Mouse (Mus musculus): Measurements from ENCODE around the gene Clspn. TPM values are rescaled to one million over a fixed set of nuclear protein-coding genes. Genes with fewer than 3 reads are reported as not detected.

Clspn gene
- polyA plus RNA-seq, 1 experiment from 2014 or later = 12.0 TPM

- no peak overlapping the region for H3K4me3 ChIP-seq (replicated peaks; ENCODE audit: low read length)
- no peak overlapping the region for H3K27ac ChIP-seq (ENCODE audit: low read length)
- ATAC-seq = no peak
- H3K9me3 ChIP-seq (ENCODE audit: control insufficient read depth, low read length) = no peaks in the 10 kb centered on the region
- no peak overlapping the region for H3K9ac ChIP-seq (replicated peaks; ENCODE audit: low read depth, low read length)
- H3K4me1 ChIP-seq (replicated peaks; ENCODE audit: control insufficient read depth, insufficient read depth, low read length) = no peaks in the 10 kb centered on the region
- WGBS = 93% methylated on average over 13 of the region's 13 CpGs
- peaks cover 5% of the 10 kb centered on the region; the same call in 1 of the 2 replicates for H3K36me3 ChIP-seq (ENCODE audit: control insufficient read depth, insufficient read depth)
- H3K27me3 ChIP-seq (replicated peaks; ENCODE audit: control insufficient read depth, insufficient read depth, low read length) = no peaks in the 10 kb centered on the region
- no peak overlapping the region for H3K4me2 ChIP-seq (ENCODE audit: low read length)
Observed at GRCm38 (mm10) chr4:126585739-126586138, 29.0 kb downstream of the Clspn start.

- 0 out of 2 replicates have a peak, but pooled peaks cover under 1% of the 10 kb centered on the region for H3K36me3 ChIP-seq (ENCODE audit: control insufficient read depth, insufficient read depth)
- no peak overlapping the region for H3K4me2 ChIP-seq (ENCODE audit: low read length)
- no peak overlapping the region for H3K4me3 ChIP-seq (replicated peaks; ENCODE audit: low read length)
- 85% methylated on average over 6 of the region's 6 CpGs for WGBS
- H3K9ac ChIP-seq (replicated peaks; ENCODE audit: low read depth, low read length) = no peak overlapping the region
- no peak overlapping the region for H3K27ac ChIP-seq (ENCODE audit: low read length)
- no peaks in the 10 kb centered on the region for H3K9me3 ChIP-seq (ENCODE audit: control insufficient read depth, low read length)
- no peaks in the 10 kb centered on the region for H3K4me1 ChIP-seq (replicated peaks; ENCODE audit: control insufficient read depth, insufficient read depth, low read length)
- no peak for ATAC-seq
- no peaks in the 10 kb centered on the region for H3K27me3 ChIP-seq (replicated peaks; ENCODE audit: control insufficient read depth, insufficient read depth, low read length)
Observed at GRCm38 (mm10) chr4:126592039-126592438, 35.3 kb downstream of the Clspn start.

GRCm38 (mm10) chr4:126599971-126600754 lies 43.4 kb downstream of the Clspn start:
- Histone ChIP-seq H3K4me1 (replicated peaks; ENCODE audit: control insufficient read depth, insufficient read depth, low read length) (peaks cover 12% of the 10 kb centered on the region), H3K9ac (replicated peaks; ENCODE audit: low read depth, low read length) (no peak overlapping the region), H3K4me2 (ENCODE audit: low read length) (no peak overlapping the region), H3K4me3 (replicated peaks; ENCODE audit: low read length) (no peak overlapping the region), H3K27me3 (replicated peaks; ENCODE audit: control insufficient read depth, insufficient read depth, low read length) (peaks cover 11% of the 10 kb centered on the region), H3K9me3 (ENCODE audit: control insufficient read depth, low read length) (no peaks in the 10 kb centered on the region), H3K36me3 (ENCODE audit: control insufficient read depth, insufficient read depth) (no peaks in the 10 kb centered on the region), H3K27ac (ENCODE audit: low read length) (no peak overlapping the region)
- WGBS = 33% methylated on average over 8 of the region's 8 CpGs
- ATAC-seq = no peak

- peak overlapping the region; percentile 41; the same call in 1 of the 2 replicates for H3K27ac ChIP-seq (ENCODE audit: low read length)
- H3K4me3 ChIP-seq (replicated peaks; ENCODE audit: low read length) = peak overlapping the region; percentile 22
- H3K9me3 ChIP-seq (ENCODE audit: control insufficient read depth, low read length) = no peaks in the 10 kb centered on the region
- H3K9ac ChIP-seq (replicated peaks; ENCODE audit: low read depth, low read length) = peak overlapping the region; percentile 33
- no peaks in the 10 kb centered on the region for H3K36me3 ChIP-seq (ENCODE audit: control insufficient read depth, insufficient read depth)
- peaks cover 12% of the 10 kb centered on the region for H3K4me1 ChIP-seq (replicated peaks; ENCODE audit: control insufficient read depth, insufficient read depth, low read length)
- WGBS = 17% methylated on average over 19 of the region's 22 CpGs
- peaks cover 15% of the 10 kb centered on the region for H3K27me3 ChIP-seq (replicated peaks; ENCODE audit: control insufficient read depth, insufficient read depth, low read length)
- peak; percentile 94 for ATAC-seq
- H3K4me2 ChIP-seq (ENCODE audit: low read length) = peak overlapping the region; percentile 49
Observed at GRCm38 (mm10) chr4:126601597-126602444, 45.1 kb downstream of the Clspn start.

GRCm38 (mm10) chr4:126602445-126602762 lies 45.7 kb downstream of the Clspn start:
- Histone ChIP-seq H3K27ac (ENCODE audit: low read length) (peak overlapping the region; percentile 41; the same call in 1 of the 2 replicates), H3K36me3 (ENCODE audit: control insufficient read depth, insufficient read depth) (no peaks in the 10 kb centered on the region), H3K9ac (replicated peaks; ENCODE audit: low read depth, low read length) (peak overlapping the region; percentile 33), H3K4me3 (replicated peaks; ENCODE audit: low read length) (peak overlapping the region; percentile 22; the same call in 1 of the 2 replicates), H3K4me1 (replicated peaks; ENCODE audit: control insufficient read depth, insufficient read depth, low read length) (peaks cover 12% of the 10 kb centered on the region), H3K4me2 (ENCODE audit: low read length) (peak overlapping the region; percentile 49), H3K9me3 (ENCODE audit: control insufficient read depth, low read length) (no peaks in the 10 kb centered on the region), H3K27me3 (replicated peaks; ENCODE audit: control insufficient read depth, insufficient read depth, low read length) (peaks cover 15% of the 10 kb centered on the region)
- peak; percentile 78 for ATAC-seq
- 0% methylated on average over 6 of the region's 6 CpGs for WGBS

- Histone ChIP-seq H3K27ac (ENCODE audit: low read length) (no peak overlapping the region), H3K9ac (replicated peaks; ENCODE audit: low read depth, low read length) (no peak overlapping the region), H3K36me3 (ENCODE audit: control insufficient read depth, insufficient read depth) (no peaks in the 10 kb centered on the region), H3K9me3 (ENCODE audit: control insufficient read depth, low read length) (no peaks in the 10 kb centered on the region), H3K27me3 (replicated peaks; ENCODE audit: control insufficient read depth, insufficient read depth, low read length) (peaks cover 17% of the 10 kb centered on the region), H3K4me3 (replicated peaks; ENCODE audit: low read length) (no peak overlapping the region), H3K4me1 (replicated peaks; ENCODE audit: control insufficient read depth, insufficient read depth, low read length) (peaks cover 12% of the 10 kb centered on the region), H3K4me2 (ENCODE audit: low read length) (no peak overlapping the region)
- WGBS = 79% methylated on average over 2 of the region's 2 CpGs
- ATAC-seq = no peak
Observed at GRCm38 (mm10) chr4:126604141-126604540, 47.4 kb downstream of the Clspn start.

- H3K9ac ChIP-seq (replicated peaks; ENCODE audit: low read depth, low read length) = no peak overlapping the region
- no peak for ATAC-seq
- no peak overlapping the region for H3K27ac ChIP-seq (ENCODE audit: low read length)
- H3K36me3 ChIP-seq (ENCODE audit: control insufficient read depth, insufficient read depth) = no peaks in the 10 kb centered on the region
- 90% methylated on average over 4 of the region's 4 CpGs for WGBS
- H3K4me3 ChIP-seq (replicated peaks; ENCODE audit: low read length) = no peak overlapping the region
- H3K4me2 ChIP-seq (ENCODE audit: low read length) = no peak overlapping the region
- peaks cover 15% of the 10 kb centered on the region for H3K4me1 ChIP-seq (replicated peaks; ENCODE audit: control insufficient read depth, insufficient read depth, low read length)
- H3K9me3 ChIP-seq (ENCODE audit: control insufficient read depth, low read length) = no peaks in the 10 kb centered on the region
- peaks cover 16% of the 10 kb centered on the region for H3K27me3 ChIP-seq (replicated peaks; ENCODE audit: control insufficient read depth, insufficient read depth, low read length)
Observed at GRCm38 (mm10) chr4:126605751-126606150, 49.0 kb downstream of the Clspn start.

GRCm38 (mm10) chr4:126609606-126610181 lies 53.0 kb downstream of the Clspn start, which contains the start of gene 5730409E04Rik:
5730409E04Rik (plus strand) TSS chr4:126609818.
- H3K36me3 ChIP-seq (ENCODE audit: control insufficient read depth, insufficient read depth) = no peaks in the 10 kb centered on the region
- H3K9ac ChIP-seq (replicated peaks; ENCODE audit: low read depth, low read length) = peak within 1 kb of the TSS; percentile 79
- peak; percentile 91 for ATAC-seq
- H3K9me3 ChIP-seq (ENCODE audit: control insufficient read depth, low read length) = no peaks in the 10 kb centered on the region
- peaks cover 3% of the 10 kb centered on the region for H3K4me1 ChIP-seq (replicated peaks; ENCODE audit: control insufficient read depth, insufficient read depth, low read length)
- WGBS = under 1% methylated on average over 48 of the region's 48 CpGs
- no peak within 1 kb of the TSS for H3K27ac ChIP-seq (ENCODE audit: low read length)
- peak within 1 kb of the TSS; percentile 84 for H3K4me2 ChIP-seq (ENCODE audit: low read length)
- H3K4me3 ChIP-seq (replicated peaks; ENCODE audit: low read length) = peak within 1 kb of the TSS; percentile 49
- H3K27me3 ChIP-seq (replicated peaks; ENCODE audit: control insufficient read depth, insufficient read depth, low read length) = peaks cover 6% of the 10 kb centered on the region

- Histone ChIP-seq H3K4me1 (replicated peaks; ENCODE audit: control insufficient read depth, insufficient read depth, low read length) (peaks cover 3% of the 10 kb centered on the region), H3K36me3 (ENCODE audit: control insufficient read depth, insufficient read depth) (no peaks in the 10 kb centered on the region), H3K27ac (ENCODE audit: low read length) (no peak overlapping the region), H3K9me3 (ENCODE audit: control insufficient read depth, low read length) (no peaks in the 10 kb centered on the region), H3K4me3 (replicated peaks; ENCODE audit: low read length) (no peak overlapping the region), H3K9ac (replicated peaks; ENCODE audit: low read depth, low read length) (no peak overlapping the region), H3K4me2 (ENCODE audit: low read length) (no peak overlapping the region), H3K27me3 (replicated peaks; ENCODE audit: control insufficient read depth, insufficient read depth, low read length) (peaks cover 3% of the 10 kb centered on the region; the same call in 1 of the 2 replicates)
- ATAC-seq = no peak
- WGBS = 85% methylated on average over 17 of the region's 17 CpGs
Observed at GRCm38 (mm10) chr4:126611991-126612390, 55.3 kb downstream of the Clspn start.

Data from forebrain, embryonic 16.5 days (tissue).